Mouse (Mus musculus): Measurements from ENCODE around the gene Men1.

DNA sequence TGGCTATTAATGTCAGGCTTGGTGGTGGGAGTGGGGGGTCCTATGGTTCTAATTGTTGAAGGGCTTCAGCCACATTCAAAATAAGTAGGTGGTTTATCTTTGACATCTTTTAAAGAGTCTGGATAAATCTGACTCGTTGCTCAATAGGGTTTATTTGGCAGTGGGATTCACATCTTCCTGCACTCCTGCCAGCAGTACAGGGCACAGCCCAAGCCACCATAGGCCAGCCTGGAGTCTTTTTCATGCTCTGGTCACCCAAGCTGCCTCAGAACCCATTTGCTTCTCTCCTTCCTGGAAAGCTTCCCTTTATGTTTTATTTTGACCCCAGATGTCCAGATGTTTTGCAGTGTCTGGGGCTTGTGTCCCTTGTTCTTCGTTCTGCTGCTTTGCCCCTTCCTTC lies 41.9 kb downstream of the Men1 start:
- TF ChIP-seq CTCF (IDR thresholded peaks at IDR 0.05; ENCODE audit: low read depth, low read length): no peak
- no peak for TF ChIP-seq POLR2A (IDR thresholded peaks at IDR 0.05; ENCODE audit: borderline replicate concordance, low read depth, low read length)
